Mouse (Mus musculus) megakaryocyte, embryonic 14.5 days (primary cell): ENCODE data around the gene Hopx. TPM values are rescaled to one million over a fixed set of nuclear protein-coding genes. Genes with fewer than 3 reads are reported as not detected.

Source experiments
- H3K27me3 ChIP-seq: replicated peaks from 2 replicates; pipeline ENCODE3; 2012; ENCODE audit warnings: inconsistent platforms
- H3K36me3 ChIP-seq: replicated peaks from 2 replicates; pipeline ENCODE3; 2012; ENCODE audit warnings: low read length, inconsistent platforms, mixed read lengths
- H3K4me1 ChIP-seq: 2 replicates; pipeline ENCODE4 v1.6.1; 2012; ENCODE audit warnings: inconsistent platforms
- H3K4me3 ChIP-seq: replicated peaks from 2 replicates; pipeline ENCODE3; 2012; ENCODE audit warnings: moderate library complexity, mild to moderate bottlenecking, inconsistent platforms
- H3K9me3 ChIP-seq: 2 replicates; pipeline ENCODE4 v1.6.1; 2012; ENCODE audit warnings: inconsistent platforms
- FLI1 ChIP-seq: IDR thresholded peaks from 2 replicates; pipeline ENCODE4 v1.6.1; 2012; ENCODE audit warnings: low read length, inconsistent platforms, mixed read lengths
- GATA1 ChIP-seq: IDR thresholded peaks from 3 replicates; pipeline ENCODE4 v1.6.1; 2012; ENCODE audit warnings: mixed read lengths, low read length, inconsistent platforms, borderline replicate concordance
- polyA plus RNA-seq: library from polyadenylated mRNA; stranded (reverse); fragments of >175 nt; gene quantifications from 2 replicates; pipeline ENCODE4 v1.2.3, GENCODE M21; 2012; ENCODE audit warnings: low replicate concordance; ENCODE audit not compliant: insufficient read depth

The Hopx gene
- polyA plus RNA-seq, 1 experiment: 2.5 TPM

DNA sequence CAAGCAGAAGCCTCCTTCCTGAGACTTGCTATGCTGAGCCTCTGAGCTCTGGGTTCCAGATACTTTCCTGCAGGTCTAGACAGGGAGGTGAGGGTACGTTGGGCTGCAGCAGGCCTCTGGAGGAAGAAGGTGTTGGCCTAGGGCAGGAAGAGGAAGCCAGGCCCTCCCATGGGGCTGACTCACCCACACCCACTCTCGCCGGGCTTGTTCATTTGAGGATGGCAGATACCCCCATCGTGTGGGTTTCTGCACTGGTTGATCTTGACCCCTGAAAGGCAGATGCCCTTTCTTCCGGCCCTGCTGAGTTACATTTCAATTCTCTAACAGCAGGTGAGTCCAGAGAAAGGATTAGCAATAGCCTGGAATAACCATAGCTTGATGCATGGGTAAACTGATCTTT is 22.4 kb downstream of the Hopx start:
- no peak for TF ChIP-seq GATA1
- no peak for TF ChIP-seq FLI1
- peaks cover 64% of the 10 kb centered on the region for H3K27me3 ChIP-seq
- H3K4me1 ChIP-seq: peaks cover 22% of the 10 kb centered on the region
- H3K9me3 ChIP-seq: no peaks in the 10 kb centered on the region
- no peak overlapping the region for H3K4me3 ChIP-seq
- no peaks in the 10 kb centered on the region for H3K36me3 ChIP-seq

DNA sequence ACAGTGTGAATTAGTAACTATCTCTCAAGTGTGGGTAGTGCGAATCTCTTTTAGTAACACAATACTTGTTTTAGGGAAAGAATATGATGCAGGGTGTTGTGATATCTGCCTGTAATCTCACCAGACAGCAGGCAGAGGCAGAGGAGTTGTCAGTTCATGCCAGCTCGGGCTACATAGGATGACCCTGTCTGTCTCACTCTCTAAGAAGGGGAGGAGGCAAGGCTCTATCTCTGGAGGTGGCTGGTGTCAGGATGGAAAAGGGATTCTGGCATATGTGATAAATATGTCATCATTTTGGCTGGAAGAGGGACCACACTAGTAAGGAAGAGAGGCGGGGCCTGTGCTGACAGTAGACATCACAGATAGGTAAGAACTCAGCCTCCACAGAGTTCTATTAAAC is 23.0 kb downstream of the Hopx start:
- no peaks in the 10 kb centered on the region for H3K36me3 ChIP-seq
- H3K4me1 ChIP-seq: peaks cover 22% of the 10 kb centered on the region
- H3K9me3 ChIP-seq: no peaks in the 10 kb centered on the region
- peaks cover 60% of the 10 kb centered on the region for H3K27me3 ChIP-seq
- TF ChIP-seq GATA1: no peak
- TF ChIP-seq FLI1: no peak
- no peak overlapping the region for H3K4me3 ChIP-seq

GRCm38 (mm10) chr5:77090521-77091096 is 24.3 kb downstream of the Hopx start:
- no peaks in the 10 kb centered on the region for H3K36me3 ChIP-seq

GRCm38 (mm10) chr5:77089901-77090300 is 25.0 kb downstream of the Hopx start:
- H3K4me1 ChIP-seq: peaks cover 18% of the 10 kb centered on the region
- H3K36me3 ChIP-seq: no peaks in the 10 kb centered on the region
- no peak overlapping the region for H3K4me3 ChIP-seq
- TF ChIP-seq GATA1: no peak
- TF ChIP-seq FLI1: no peak
- peaks cover 45% of the 10 kb centered on the region for H3K27me3 ChIP-seq
- no peaks in the 10 kb centered on the region for H3K9me3 ChIP-seq

More at GRCm38 (mm10) chr5:77090521-77091096, 24.3 kb downstream of the Hopx start:
- H3K4me3 ChIP-seq: no peak overlapping the region
- H3K27me3 ChIP-seq: peaks cover 51% of the 10 kb centered on the region
- TF ChIP-seq GATA1: no peak
- no peak for TF ChIP-seq FLI1
- H3K9me3 ChIP-seq: no peaks in the 10 kb centered on the region
- H3K4me1 ChIP-seq: peaks cover 22% of the 10 kb centered on the region

- TF ChIP-seq GATA1 (no peak), FLI1 (no peak)
- Histone ChIP-seq H3K27me3 (peaks cover 41% of the 10 kb centered on the region), H3K9me3 (no peaks in the 10 kb centered on the region), H3K4me3 (no peak overlapping the region), H3K4me1 (peaks cover 12% of the 10 kb centered on the region), H3K36me3 (no peaks in the 10 kb centered on the region)
These were observed 25.6 kb downstream of the Hopx start for GRCm38 (mm10) chr5:77089294-77089693.

DNA sequence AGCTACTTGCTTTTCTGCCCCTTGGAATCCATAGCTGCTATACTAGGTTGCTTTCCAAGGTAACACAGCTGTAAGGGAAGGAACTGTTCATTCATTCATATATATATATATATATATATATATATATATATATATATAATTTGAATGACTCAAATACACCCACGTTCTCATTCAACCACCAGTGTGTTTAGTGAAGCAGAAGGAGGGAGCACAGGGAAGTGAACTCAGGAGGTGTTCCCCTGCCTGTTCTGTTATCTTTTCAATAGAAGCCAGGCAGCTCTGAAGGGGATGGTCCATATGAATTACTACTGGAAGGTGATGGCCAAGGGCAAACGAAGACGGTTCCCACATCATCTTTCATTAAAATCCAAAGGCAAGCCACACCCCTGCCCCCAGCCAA is 27.8 kb downstream of the Hopx start:
- no peaks in the 10 kb centered on the region for H3K9me3 ChIP-seq

GRCm38 (mm10) chr5:77086541-77086940 is 28.4 kb downstream of the Hopx start:
- no peaks in the 10 kb centered on the region; the same call in 1 of the 2 replicates for H3K4me1 ChIP-seq
- no peak for TF ChIP-seq GATA1
- TF ChIP-seq FLI1: no peak
- no peaks in the 10 kb centered on the region for H3K9me3 ChIP-seq
- no peaks in the 10 kb centered on the region for H3K36me3 ChIP-seq
- H3K27me3 ChIP-seq: peaks cover 20% of the 10 kb centered on the region
- H3K4me3 ChIP-seq: no peak overlapping the region

More for the DNA sequence above, 27.8 kb downstream of the Hopx start:
- TF ChIP-seq FLI1: no peak
- TF ChIP-seq GATA1: no peak
- peaks cover 26% of the 10 kb centered on the region for H3K27me3 ChIP-seq
- no peaks in the 10 kb centered on the region; the same call in none of the 2 replicates for H3K4me1 ChIP-seq
- H3K4me3 ChIP-seq: no peak overlapping the region
- H3K36me3 ChIP-seq: no peaks in the 10 kb centered on the region

DNA sequence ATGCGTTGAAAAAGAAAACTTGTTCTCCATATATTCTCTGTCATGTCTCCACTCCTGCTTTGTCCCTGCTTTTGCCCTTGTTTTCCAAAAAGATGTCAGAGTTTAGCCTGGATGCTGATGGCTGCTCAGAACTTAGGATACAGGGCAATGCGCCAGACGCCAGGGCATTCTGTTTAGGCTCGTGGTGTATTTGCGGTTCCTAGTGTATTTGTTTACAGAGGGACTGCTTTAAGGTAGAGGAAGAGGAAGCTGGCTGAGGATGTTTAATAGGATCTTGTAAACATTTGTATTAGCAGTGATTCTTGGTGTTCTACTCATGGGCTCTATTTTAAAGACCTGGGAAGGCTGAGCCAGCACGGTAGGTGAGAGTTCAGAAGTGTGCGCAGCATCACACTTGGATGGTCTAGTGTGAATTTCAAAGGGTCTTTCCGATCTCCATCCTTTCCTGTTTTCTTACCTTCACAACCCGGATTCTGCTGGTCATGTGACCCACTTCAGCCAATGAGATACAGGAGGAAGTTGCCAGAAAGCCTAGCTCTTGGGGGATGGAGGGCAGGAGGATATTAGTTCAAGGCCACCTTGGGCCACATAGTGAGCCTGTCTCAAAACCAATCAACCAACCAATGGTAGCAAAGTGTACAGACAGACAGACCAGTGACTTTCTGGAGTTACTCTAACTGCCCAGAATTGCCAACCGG is 29.0 kb downstream of the Hopx start:
- Histone ChIP-seq H3K4me3 (no peak overlapping the region), H3K4me1 (no peaks in the 10 kb centered on the region; the same call in 1 of the 2 replicates), H3K9me3 (no peaks in the 10 kb centered on the region), H3K36me3 (no peaks in the 10 kb centered on the region), H3K27me3 (peaks cover 19% of the 10 kb centered on the region)
- no peak for TF ChIP-seq GATA1
- TF ChIP-seq FLI1: no peak

DNA sequence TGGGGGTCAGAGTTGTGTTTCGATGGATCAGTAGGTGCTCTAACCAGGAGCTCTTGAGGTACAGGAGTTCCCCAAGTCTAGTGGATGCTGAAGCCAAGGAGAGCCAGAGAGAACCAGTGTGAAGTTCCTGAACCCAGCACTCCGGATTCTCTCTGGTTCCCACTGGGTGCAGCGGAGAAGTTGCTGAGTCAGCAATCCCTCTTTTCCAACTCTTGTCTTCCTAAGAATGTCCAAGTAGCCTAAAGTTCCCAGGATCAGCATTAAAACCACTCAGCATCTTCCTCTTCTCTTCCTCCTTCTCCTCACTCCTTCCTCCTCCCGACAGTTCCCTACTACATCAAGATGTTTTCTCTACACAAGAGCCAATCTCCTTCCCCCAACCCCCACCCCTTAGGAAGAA is 30.5 kb downstream of the Hopx start:
- peaks cover 4% of the 10 kb centered on the region for H3K4me1 ChIP-seq
- no peaks in the 10 kb centered on the region for H3K36me3 ChIP-seq
- TF ChIP-seq FLI1: no peak
- no peak for TF ChIP-seq GATA1
- no peak overlapping the region for H3K4me3 ChIP-seq
- H3K9me3 ChIP-seq: no peaks in the 10 kb centered on the region
- H3K27me3 ChIP-seq: peaks cover 23% of the 10 kb centered on the region

- Histone ChIP-seq H3K9me3 (no peaks in the 10 kb centered on the region), H3K36me3 (no peaks in the 10 kb centered on the region), H3K27me3 (peaks cover 11% of the 10 kb centered on the region), H3K4me1 (peaks cover 4% of the 10 kb centered on the region), H3K4me3 (no peak overlapping the region)
- TF ChIP-seq FLI1: no peak
- TF ChIP-seq GATA1: no peak
These were observed 32.2 kb downstream of the Hopx start for GRCm38 (mm10) chr5:77082735-77083134.
